Mouse (Mus musculus): ENCODE measurements at regions not wholly inside any gene's neighbourhood (a gene's known extent, or its start where the extent isn't known, plus 50 kb on each side); places are given as distances from the start of the nearest gene placed in this dataset.

GRCm38 (mm10) chr3:115541789-115542188 is 173.1 kb downstream of the S1pr1 start:
- TF ChIP-seq ZNF384 (IDR thresholded peaks at IDR 0.05; ENCODE audit: low read depth, low read length), result no peak
- TF ChIP-seq CHD2 (IDR thresholded peaks at IDR 0.05; ENCODE audit: low read depth, low read length), result no peak
- no peak for TF ChIP-seq HCFC1 (IDR thresholded peaks at IDR 0.05; ENCODE audit: borderline replicate concordance, insufficient read depth, low read length)
